Mouse (Mus musculus) midbrain, embryonic 11.5 days (tissue): ENCODE results near the gene Zp1. TPM values are rescaled to one million over a fixed set of nuclear protein-coding genes. Genes with fewer than 3 reads are reported as not detected.
A peak's percentile ranks its signal among the peaks of the same experiment; 100 is the strongest.

Experiments
- ATAC-seq: fragments of 200-750 bp; cut with Nextera tagmentation; 2 replicates; pipeline ENCODE4 v1.8.0; 2017; ENCODE audit warnings: moderate TSS enrichment, moderate library complexity; ENCODE audit not compliant: low FRiP score
- DNase-seq: peaks from one replicate; pipeline ENCODE4 v3.0.0; 2015; ENCODE audit warnings: low spot score; ENCODE audit errors: missing footprints
- H3K27ac ChIP-seq: fragments of 300-500 bp; sonication (generic); 2 replicates; pipeline ENCODE4 v1.5.1; 2014; ENCODE audit warnings: low read depth, low read length
- H3K27me3 ChIP-seq: fragments of 300-500 bp; sonication (generic); 2 replicates; pipeline ENCODE4 v1.6.1; 2014; ENCODE audit warnings: mild to moderate bottlenecking, low read length, moderate library complexity, mixed read lengths; ENCODE audit not compliant: control insufficient read depth, insufficient read depth
- H3K36me3 ChIP-seq: fragments of 300-500 bp; sonication (generic); 2 replicates; pipeline ENCODE4 v1.6.1; 2014; ENCODE audit warnings: mild to moderate bottlenecking, low read length, moderate library complexity, mixed read lengths; ENCODE audit not compliant: control insufficient read depth, insufficient read depth
- H3K4me1 ChIP-seq: fragments of 300-500 bp; sonication (generic); 2 replicates; pipeline ENCODE4 v1.6.1; 2014; ENCODE audit warnings: low read length; ENCODE audit not compliant: control insufficient read depth, insufficient read depth
- H3K4me2 ChIP-seq: fragments of 300-500 bp; sonication (generic); 2 replicates; pipeline ENCODE4 v1.6.1; 2014; ENCODE audit warnings: mild to moderate bottlenecking, moderate library complexity
- H3K4me3 ChIP-seq: fragments of 300-500 bp; sonication (generic); 2 replicates; pipeline ENCODE4 v1.5.1; 2014; ENCODE audit warnings: low read depth, low read length
- H3K9ac ChIP-seq: fragments of 300-500 bp; sonication (generic); 2 replicates; pipeline ENCODE4 v1.6.1; 2014; ENCODE audit warnings: low read length
- H3K9me3 ChIP-seq: fragments of 300-500 bp; sonication (generic); 2 replicates; pipeline ENCODE4 v1.6.1; 2016; ENCODE audit warnings: low read length; ENCODE audit not compliant: control insufficient read depth
- WGBS: fragments of 180-500 bp; shearing (Covaris S2); extraction: QIAGEN DNeasy Blood & Tissue Kit; methylation state at CpG from one replicate; pipeline ENCODE4 v1.1.7; 2014; 5-methylcytosine and 5-hydroxymethylcytosine counted together
- polyA plus RNA-seq: library from polyadenylated mRNA; unstranded; fragments of >200 nt; fragmentation: Nextera tagmentation; extraction: Ambion mirVana; gene quantifications from 2 replicates; pipeline ENCODE4 v1.2.1, GENCODE M21; 2014

Zp1 gene
- polyA plus RNA-seq, 1 experiment from 2014 or later, result 0.22 TPM

DNA sequence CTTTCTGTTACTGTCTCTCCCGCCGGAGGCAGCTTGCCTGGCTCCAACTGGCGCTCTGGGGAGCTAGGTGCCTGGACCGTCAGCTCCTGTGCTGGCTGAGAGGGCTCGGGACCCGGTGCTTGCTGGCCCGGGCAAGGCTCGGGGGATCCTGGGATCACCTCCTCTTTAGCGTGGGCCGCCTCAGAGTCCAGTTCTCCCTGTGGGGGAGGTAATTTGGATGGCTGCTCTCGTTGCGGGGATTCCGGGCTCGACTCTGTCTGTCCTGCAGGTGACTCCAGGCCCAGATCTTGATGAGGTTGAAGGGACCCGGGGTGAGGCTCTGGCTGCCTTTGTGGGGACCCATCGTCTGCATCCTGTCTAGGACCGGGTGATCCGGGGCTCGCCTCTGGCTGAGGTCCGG lies 28.0 kb upstream of the Zp1 start:
- H3K4me3 ChIP-seq, result peak overlapping the region; percentile 50
- H3K36me3 ChIP-seq, result peaks cover 16% of the 10 kb centered on the region; the same call in 1 of the 2 replicates
- WGBS, result 1% methylated on average over 20 of the region's 20 CpGs
- H3K4me1 ChIP-seq, result peaks cover 18% of the 10 kb centered on the region
- DNase-seq, result peak; percentile 83
- H3K9ac ChIP-seq, result peak overlapping the region; percentile 80
- H3K27me3 ChIP-seq, result no peaks in the 10 kb centered on the region
- no peaks in the 10 kb centered on the region for H3K9me3 ChIP-seq
- peak overlapping the region; percentile 99 for H3K4me2 ChIP-seq
- H3K27ac ChIP-seq, result no peak overlapping the region
- 0 out of 2 replicates have a peak, but pooled peaks have one; percentile 8 for ATAC-seq

DNA sequence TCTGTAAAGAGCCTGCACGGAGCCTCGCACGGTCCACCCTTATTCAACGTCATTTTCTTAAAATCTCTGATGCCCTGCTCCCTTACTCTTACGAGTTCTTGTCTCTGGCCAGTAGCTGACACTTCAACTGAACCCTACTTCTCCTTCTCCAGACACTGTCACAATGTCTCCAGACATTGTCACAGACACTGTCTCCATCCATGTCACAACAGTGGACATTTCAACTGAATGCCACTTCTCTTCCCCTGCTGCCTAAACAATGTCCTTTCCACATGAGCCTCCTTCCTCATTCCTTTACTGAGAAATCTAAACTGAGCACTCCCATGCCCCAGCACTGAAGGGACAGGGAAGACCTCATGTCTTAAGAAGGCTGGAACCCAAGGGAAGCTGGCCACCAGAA lies 26.8 kb upstream of the Zp1 start:
- Histone ChIP-seq H3K4me3 (peak overlapping the region; percentile 50), H3K9me3 (no peaks in the 10 kb centered on the region), H3K4me1 (peaks cover 18% of the 10 kb centered on the region), H3K9ac (peak overlapping the region; percentile 80; the same call in 1 of the 2 replicates), H3K27ac (no peak overlapping the region), H3K27me3 (no peaks in the 10 kb centered on the region), H3K4me2 (peak overlapping the region; percentile 99), H3K36me3 (peaks cover 16% of the 10 kb centered on the region; the same call in 1 of the 2 replicates)
- WGBS, result 89% methylated on average over 5 of the region's 5 CpGs
- DNase-seq (no peak), ATAC-seq (no peak)

DNA sequence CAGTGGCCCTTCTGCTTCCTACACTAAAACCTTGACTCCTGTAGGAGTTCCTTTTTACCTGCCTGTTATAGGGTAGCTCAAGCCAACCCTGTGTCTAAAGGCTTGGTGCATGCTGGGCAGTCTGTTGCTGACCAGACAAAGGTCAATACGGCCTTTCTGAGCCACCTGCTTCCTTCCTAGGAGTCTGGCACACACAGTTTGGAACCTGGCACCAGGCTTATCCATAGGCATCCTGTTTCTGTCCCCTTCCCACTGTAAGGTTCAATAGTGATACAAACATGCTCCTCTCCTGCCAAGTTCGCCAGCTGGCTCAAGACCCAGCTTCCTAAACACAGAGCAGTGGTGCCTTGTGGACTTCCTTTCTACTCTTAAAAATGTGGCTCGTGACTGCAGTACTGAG lies 26.1 kb upstream of the Zp1 start:
- Histone ChIP-seq H3K4me3 (no peak overlapping the region), H3K4me1 (peaks cover 18% of the 10 kb centered on the region), H3K27ac (no peak overlapping the region), H3K4me2 (no peak overlapping the region), H3K9ac (no peak overlapping the region), H3K27me3 (no peaks in the 10 kb centered on the region), H3K36me3 (peaks cover 16% of the 10 kb centered on the region; the same call in 1 of the 2 replicates), H3K9me3 (no peaks in the 10 kb centered on the region)
- WGBS, result 81% methylated on average over 3 of the region's 3 CpGs
- no peak for ATAC-seq
- DNase-seq, result no peak

DNA sequence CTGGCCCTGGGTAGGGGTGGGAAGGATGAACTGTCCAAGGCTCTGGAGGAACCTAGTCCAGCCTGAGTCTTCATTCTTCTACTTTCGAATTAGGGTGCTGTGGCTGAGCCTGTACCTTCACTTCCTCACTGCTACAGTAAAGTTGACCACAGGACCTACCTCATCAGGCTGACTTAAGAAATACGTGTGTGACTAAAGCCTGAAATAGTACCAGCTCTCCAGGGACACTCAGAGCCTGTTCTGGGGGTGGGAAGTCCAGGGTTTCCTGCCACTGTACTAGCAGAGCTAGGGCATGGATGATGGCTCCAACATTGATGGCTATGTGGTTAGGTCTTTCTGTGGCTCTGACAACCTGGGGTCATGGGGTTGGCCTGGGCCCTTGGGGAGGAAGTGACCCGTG lies 23.5 kb upstream of the Zp1 start:
- H3K36me3 ChIP-seq, result peaks cover 16% of the 10 kb centered on the region; the same call in 1 of the 2 replicates
- H3K4me2 ChIP-seq, result no peak overlapping the region
- H3K27ac ChIP-seq, result no peak overlapping the region
- H3K4me1 ChIP-seq, result peaks cover 30% of the 10 kb centered on the region
- no peaks in the 10 kb centered on the region for H3K9me3 ChIP-seq
- no peak overlapping the region for H3K4me3 ChIP-seq
- ATAC-seq (no peak), DNase-seq (no peak)
- WGBS, result 86% methylated on average over 3 of the region's 3 CpGs
- H3K9ac ChIP-seq, result no peak overlapping the region
- H3K27me3 ChIP-seq, result no peaks in the 10 kb centered on the region

DNA sequence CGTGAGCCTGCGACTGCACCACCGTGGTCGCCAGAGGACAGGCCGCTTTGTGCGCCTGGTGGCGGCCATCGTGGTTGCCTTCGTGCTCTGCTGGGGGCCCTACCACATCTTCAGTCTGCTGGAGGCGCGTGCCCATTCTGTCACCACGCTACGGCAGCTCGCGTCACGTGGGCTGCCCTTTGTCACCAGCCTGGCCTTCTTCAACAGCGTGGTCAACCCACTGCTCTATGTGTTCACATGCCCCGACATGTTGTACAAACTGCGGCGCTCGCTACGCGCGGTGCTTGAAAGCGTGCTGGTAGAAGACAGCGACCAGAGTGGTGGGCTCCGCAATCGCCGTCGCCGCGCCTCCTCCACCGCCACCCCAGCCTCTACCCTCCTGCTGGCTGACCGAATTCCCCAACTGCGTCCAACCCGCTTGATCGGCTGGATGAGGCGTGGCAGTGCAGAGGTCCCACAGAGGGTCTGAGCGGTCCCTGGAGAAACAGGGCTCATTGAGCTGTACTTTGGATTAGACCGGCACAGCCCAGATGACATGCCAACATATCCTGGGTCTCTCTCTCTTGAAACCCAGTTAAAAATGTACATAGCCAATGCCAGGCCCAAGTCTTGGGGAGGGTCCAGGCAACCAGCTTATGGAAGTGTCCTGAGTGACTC lies 20.5 kb upstream of the Zp1 start:
- WGBS, result 1% methylated on average over 40 of the region's 40 CpGs
- H3K9ac ChIP-seq, result peak overlapping the region; percentile 64
- ATAC-seq (peak; percentile 90), DNase-seq (peak; percentile 96)
- no peak overlapping the region; the same call in 1 of the 2 replicates for H3K27ac ChIP-seq
- H3K27me3 ChIP-seq, result no peaks in the 10 kb centered on the region
- peak overlapping the region; percentile 38 for H3K4me3 ChIP-seq
- H3K4me2 ChIP-seq, result peak overlapping the region; percentile 76
- peaks cover 13% of the 10 kb centered on the region; the same call in 1 of the 2 replicates for H3K36me3 ChIP-seq
- H3K4me1 ChIP-seq, result peaks cover 12% of the 10 kb centered on the region
- H3K9me3 ChIP-seq, result no peaks in the 10 kb centered on the region

DNA sequence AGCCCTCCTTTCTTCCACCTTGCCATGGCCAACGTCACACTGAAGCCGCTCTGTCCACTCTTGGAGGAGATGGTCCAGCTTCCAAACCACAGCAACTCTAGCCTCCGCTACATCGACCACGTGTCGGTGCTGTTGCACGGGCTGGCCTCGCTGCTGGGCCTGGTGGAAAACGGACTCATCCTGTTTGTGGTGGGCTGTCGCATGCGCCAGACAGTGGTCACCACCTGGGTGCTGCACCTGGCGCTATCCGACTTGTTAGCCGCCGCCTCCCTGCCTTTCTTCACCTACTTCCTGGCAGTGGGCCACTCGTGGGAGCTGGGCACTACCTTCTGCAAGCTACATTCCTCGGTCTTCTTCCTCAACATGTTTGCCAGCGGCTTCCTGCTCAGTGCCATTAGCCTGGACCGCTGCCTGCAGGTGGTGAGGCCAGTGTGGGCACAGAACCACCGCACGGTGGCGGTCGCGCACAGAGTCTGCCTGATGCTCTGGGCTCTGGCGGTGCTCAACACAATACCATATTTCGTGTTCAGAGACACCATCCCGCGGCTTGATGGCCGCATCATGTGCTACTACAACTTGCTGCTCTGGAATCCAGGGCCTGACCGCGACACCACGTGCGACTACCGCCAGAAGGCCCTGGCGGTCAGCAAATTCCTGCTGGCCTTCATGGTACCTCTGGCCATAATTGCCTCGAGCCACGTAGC lies 19.8 kb upstream of the Zp1 start:
- Histone ChIP-seq H3K4me3 (peak overlapping the region; percentile 38), H3K27me3 (no peaks in the 10 kb centered on the region), H3K9ac (peak overlapping the region; percentile 64), H3K4me2 (peak overlapping the region; percentile 76), H3K27ac (no peak overlapping the region; the same call in 1 of the 2 replicates), H3K36me3 (peaks cover 13% of the 10 kb centered on the region; the same call in 1 of the 2 replicates), H3K9me3 (no peaks in the 10 kb centered on the region), H3K4me1 (peaks cover 12% of the 10 kb centered on the region)
- DNase-seq (peak; percentile 99), ATAC-seq (peak; percentile 95)
- whole genome bisulfite sequencing, result 17% methylated on average over 37 of the region's 37 CpGs

DNA sequence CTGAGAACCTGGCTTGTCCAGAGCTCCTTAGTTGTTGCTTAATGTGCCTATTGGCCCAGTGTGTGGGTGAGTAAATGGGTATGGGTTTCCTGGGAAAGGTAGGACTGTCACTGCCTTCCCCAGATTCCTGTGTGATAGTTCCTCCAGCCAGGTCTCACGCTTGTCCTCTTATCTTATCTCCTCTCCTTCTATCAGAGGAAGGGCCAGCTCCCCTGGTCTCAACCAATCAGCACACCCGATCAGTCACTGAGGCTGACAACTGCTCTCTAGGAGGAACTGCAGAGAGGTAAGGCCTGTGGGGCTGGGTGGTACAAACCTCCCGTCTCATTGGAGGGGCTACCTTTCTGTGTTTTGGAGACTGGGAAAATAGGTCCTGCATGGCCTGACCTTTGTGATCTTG lies 18.3 kb upstream of the Zp1 start:
- Histone ChIP-seq H3K4me1 (peaks cover 12% of the 10 kb centered on the region), H3K27me3 (no peaks in the 10 kb centered on the region), H3K27ac (no peak overlapping the region), H3K9me3 (no peaks in the 10 kb centered on the region), H3K4me3 (no peak overlapping the region), H3K4me2 (no peak overlapping the region), H3K9ac (no peak overlapping the region), H3K36me3 (no peaks in the 10 kb centered on the region)
- 59% methylated on average over 3 of the region's 3 CpGs for WGBS
- ATAC-seq (no peak), DNase-seq (no peak)

DNA sequence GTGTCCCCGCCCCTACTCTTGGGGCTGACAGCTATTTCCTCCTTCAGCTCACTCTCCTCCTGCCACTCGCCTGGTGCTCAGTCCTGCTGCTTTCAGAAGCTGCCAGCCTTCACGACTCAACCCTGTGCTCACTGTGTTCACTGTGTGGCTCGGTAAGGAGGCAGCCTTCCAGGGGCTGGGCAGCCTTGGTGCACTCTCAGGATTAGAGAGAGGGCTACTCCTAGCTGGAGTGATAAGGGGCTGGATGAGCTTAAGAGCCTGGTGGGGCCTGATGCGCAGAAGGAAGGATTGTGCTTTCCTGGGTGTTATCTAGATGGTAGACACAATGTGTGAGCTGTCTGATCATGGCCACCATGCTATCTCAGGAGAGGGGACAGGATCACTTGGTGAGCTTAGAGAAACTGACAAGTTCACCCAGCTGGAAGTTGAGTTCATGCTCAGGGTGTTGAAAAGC lies 16.7 kb upstream of the Zp1 start, which contains the start of gene Ptgdr2:
TSS of gene Ptgdr2 (plus strand) at position 51 of the 454 bp plus-strand sequence.
- Histone ChIP-seq H3K27ac (no peak within 1 kb of the TSS), H3K9ac (no peak within 1 kb of the TSS), H3K4me3 (no peak within 1 kb of the TSS), H3K4me2 (no peak within 1 kb of the TSS), H3K9me3 (no peaks in the 10 kb centered on the region), H3K27me3 (no peaks in the 10 kb centered on the region), H3K4me1 (peaks cover 12% of the 10 kb centered on the region), H3K36me3 (no peaks in the 10 kb centered on the region)
- ATAC-seq (no peak), DNase-seq (no peak)
- 70% methylated on average over 5 of the region's 5 CpGs for WGBS

DNA sequence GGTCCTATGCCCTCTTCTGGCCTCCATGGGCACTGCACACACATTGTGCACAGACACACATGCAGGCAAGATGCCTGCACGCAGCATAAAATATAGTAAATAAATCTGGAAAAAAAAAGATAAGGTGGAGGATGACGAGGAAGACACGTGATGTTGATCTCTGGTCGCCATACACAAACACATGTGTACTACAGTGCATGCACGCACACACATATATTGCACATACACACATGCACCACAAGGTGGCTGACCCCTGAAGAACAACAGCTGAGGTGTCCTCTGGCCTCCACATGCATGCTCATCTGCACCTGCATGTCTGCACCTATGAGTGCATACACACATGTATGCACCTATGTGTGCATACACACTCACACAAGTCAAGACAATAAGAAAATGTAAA lies 15.6 kb upstream of the Zp1 start:
- no peak overlapping the region for H3K4me3 ChIP-seq
- peak; percentile 77 for DNase-seq
- no peaks in the 10 kb centered on the region for H3K36me3 ChIP-seq
- no peaks in the 10 kb centered on the region for H3K27me3 ChIP-seq
- ATAC-seq, result no peak
- H3K4me1 ChIP-seq, result peaks cover 7% of the 10 kb centered on the region
- H3K27ac ChIP-seq, result no peak overlapping the region
- 91% methylated on average over 5 of the region's 5 CpGs for WGBS
- no peaks in the 10 kb centered on the region for H3K9me3 ChIP-seq
- no peak overlapping the region for H3K9ac ChIP-seq
- H3K4me2 ChIP-seq, result no peak overlapping the region
